Mouse (Mus musculus): Measurements from ENCODE around the gene Nol4l. TPM values are rescaled to one million over a fixed set of nuclear protein-coding genes. Genes with fewer than 3 reads are reported as not detected.

Gene Nol4l
- total and polyA plus RNA-seq, 3 experiments, result 3.5 to 4.4 (median 3.9) TPM

DNA sequence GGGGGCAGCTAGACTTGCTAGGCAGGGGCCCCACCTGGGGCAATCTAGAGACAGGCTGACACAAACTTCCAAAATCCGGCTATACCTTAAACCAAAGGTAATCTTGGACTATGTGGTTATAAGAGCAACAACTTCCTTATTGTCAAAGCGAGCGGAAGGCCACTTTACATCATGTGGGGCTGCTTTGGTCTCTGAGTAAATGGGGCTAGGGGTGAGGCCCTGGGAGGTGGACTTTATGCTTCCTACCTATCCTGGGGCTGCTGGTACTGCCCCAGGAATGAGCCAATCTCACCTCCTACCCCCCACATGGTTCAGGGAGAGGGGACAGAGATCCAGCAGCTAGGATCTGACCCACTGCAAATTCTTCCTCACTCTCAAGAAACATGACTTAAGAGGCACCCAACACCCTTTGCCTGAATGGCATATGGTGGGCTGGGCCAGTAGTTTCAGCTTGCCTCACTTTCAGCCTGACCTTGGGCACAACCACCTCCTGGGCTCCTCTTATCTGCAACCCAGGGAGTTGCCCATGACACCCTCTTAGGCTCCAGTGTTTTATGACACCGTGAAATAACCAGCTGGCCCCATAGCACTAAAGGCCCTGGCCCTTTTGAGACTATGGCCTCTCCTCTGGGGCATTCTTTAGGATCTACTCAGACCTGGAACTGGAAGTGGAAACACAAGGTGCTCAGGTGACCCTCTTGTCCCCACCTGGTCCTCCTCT is 104.5 kb downstream of the Nol4l start:
- TF ChIP-seq EP300 (IDR thresholded peaks at IDR 0.05; ENCODE audit: insufficient read depth, low read depth, low read length), result no peak
- no peak for TF ChIP-seq POLR2A (IDR thresholded peaks at IDR 0.05; ENCODE audit: insufficient read depth, low read depth, low read length)
- no peak for TF ChIP-seq CTCF (IDR thresholded peaks at IDR 0.05)
- no peak overlapping the region for H3K27ac ChIP-seq
- intact Hi-C loops (cut with DNase I), result no loop called here
- 87% methylated on average over 4 of the region's 4 CpGs for WGBS
- H3K36me3 ChIP-seq (ENCODE audit: control insufficient read depth, insufficient read depth, low read length), result no peaks in the 10 kb centered on the region
- H3K79me2 ChIP-seq (replicated peaks; ENCODE audit: control insufficient read depth, insufficient read depth, low read length), result no peaks in the 10 kb centered on the region
- peaks cover 13% of the 10 kb centered on the region for H3K4me1 ChIP-seq (ENCODE audit: control insufficient read depth, insufficient read depth, low read length)
- H3K27me3 ChIP-seq (ENCODE audit: control insufficient read depth, insufficient read depth, low read length), result no peaks in the 10 kb centered on the region
- H3K4me3 ChIP-seq, result no peak overlapping the region
- H3K9ac ChIP-seq (ENCODE audit: low read depth, low read length), result no peak overlapping the region
- DNase-seq, result no peak

DNA sequence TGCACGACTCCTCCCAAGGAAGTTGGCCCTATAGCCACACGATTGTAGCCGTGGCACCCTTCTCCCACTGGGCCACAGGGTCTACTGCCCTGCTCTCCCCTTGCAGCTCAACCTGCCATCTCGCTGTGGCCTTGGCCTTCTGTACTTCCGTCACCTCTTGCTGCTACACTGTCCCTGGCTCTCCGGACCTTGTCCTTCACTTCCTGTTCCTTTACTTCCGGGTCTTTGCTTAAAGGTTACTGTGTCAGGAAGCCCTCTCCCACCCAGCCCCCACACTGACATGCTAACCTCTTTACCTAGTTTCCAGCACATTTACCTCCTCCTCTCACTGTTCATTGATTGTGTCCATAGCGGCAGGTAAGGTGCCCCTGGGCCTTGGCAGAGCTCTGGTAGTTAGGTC is 105.2 kb downstream of the Nol4l start:
- no peaks in the 10 kb centered on the region for H3K27me3 ChIP-seq (ENCODE audit: control insufficient read depth, insufficient read depth, low read length)
- no peak for TF ChIP-seq POLR2A (IDR thresholded peaks at IDR 0.05; ENCODE audit: insufficient read depth, low read depth, low read length)
- TF ChIP-seq CTCF (IDR thresholded peaks at IDR 0.05), result no peak
- TF ChIP-seq EP300 (IDR thresholded peaks at IDR 0.05; ENCODE audit: insufficient read depth, low read depth, low read length), result no peak
- H3K4me3 ChIP-seq, result no peak overlapping the region
- H3K27ac ChIP-seq, result no peak overlapping the region
- H3K4me1 ChIP-seq (ENCODE audit: control insufficient read depth, insufficient read depth, low read length), result peaks cover 13% of the 10 kb centered on the region
- H3K79me2 ChIP-seq (replicated peaks; ENCODE audit: control insufficient read depth, insufficient read depth, low read length), result no peaks in the 10 kb centered on the region
- H3K36me3 ChIP-seq (ENCODE audit: control insufficient read depth, insufficient read depth, low read length), result no peaks in the 10 kb centered on the region
- H3K9ac ChIP-seq (ENCODE audit: low read depth, low read length), result no peak overlapping the region
- DNase-seq, result no peak
- intact Hi-C loops (cut with DNase I), result no loop called here
- WGBS, result 43% methylated on average over 8 of the region's 8 CpGs

- H3K27me3 ChIP-seq (ENCODE audit: control insufficient read depth, insufficient read depth, low read length), result no peaks in the 10 kb centered on the region
- intact Hi-C loops (cut with DNase I), result no loop called here
- TF ChIP-seq EP300 (IDR thresholded peaks at IDR 0.05; ENCODE audit: insufficient read depth, low read depth, low read length) (peak; percentile 28; the same call in 1 of the 2 replicates), POLR2A (IDR thresholded peaks at IDR 0.05; ENCODE audit: insufficient read depth, low read depth, low read length) (no peak), CTCF (IDR thresholded peaks at IDR 0.05) (no peak)
- no peak overlapping the region; the same call in 1 of the 2 replicates for H3K27ac ChIP-seq
- H3K36me3 ChIP-seq (ENCODE audit: control insufficient read depth, insufficient read depth, low read length), result no peaks in the 10 kb centered on the region
- 30% methylated on average over 3 of the region's 3 CpGs for WGBS
- H3K9ac ChIP-seq (ENCODE audit: low read depth, low read length), result no peak overlapping the region
- no peak overlapping the region for H3K4me3 ChIP-seq
- DNase-seq, result peak in 1 of 2 experiments; percentile 70
- no peaks in the 10 kb centered on the region for H3K79me2 ChIP-seq (replicated peaks; ENCODE audit: control insufficient read depth, insufficient read depth, low read length)
- H3K4me1 ChIP-seq (ENCODE audit: control insufficient read depth, insufficient read depth, low read length), result peaks cover 10% of the 10 kb centered on the region
Measured at GRCm38 (mm10) chr2:153423113-153423512, 106.7 kb downstream of the Nol4l start.

DNA sequence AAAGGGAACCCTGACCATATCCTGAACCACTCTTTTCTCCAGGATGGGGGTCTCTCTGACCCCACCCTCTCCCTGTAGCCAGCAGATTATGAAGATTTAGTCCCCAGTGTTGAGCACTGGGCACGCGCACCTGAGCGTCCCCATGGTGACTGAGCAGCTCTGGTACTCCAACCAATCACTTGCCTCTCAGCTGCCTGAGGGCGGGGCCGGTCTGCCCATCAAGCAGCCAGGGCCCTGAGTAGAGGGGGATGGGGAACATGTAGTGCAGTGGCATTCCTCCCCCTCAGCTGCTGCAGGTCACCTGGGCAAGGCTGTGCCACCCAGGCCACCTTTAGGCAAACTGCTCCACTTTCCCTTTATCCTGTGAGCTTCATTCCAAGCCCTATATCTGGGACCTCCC is 107.7 kb downstream of the Nol4l start:
- H3K79me2 ChIP-seq (replicated peaks; ENCODE audit: control insufficient read depth, insufficient read depth, low read length), result no peaks in the 10 kb centered on the region
- 86% methylated on average over 5 of the region's 5 CpGs for WGBS
- H3K4me1 ChIP-seq (ENCODE audit: control insufficient read depth, insufficient read depth, low read length), result peaks cover 10% of the 10 kb centered on the region
- intact Hi-C loops (cut with DNase I), result no loop called here
- H3K27me3 ChIP-seq (ENCODE audit: control insufficient read depth, insufficient read depth, low read length), result no peaks in the 10 kb centered on the region
- no peak overlapping the region for H3K9ac ChIP-seq (ENCODE audit: low read depth, low read length)
- H3K36me3 ChIP-seq (ENCODE audit: control insufficient read depth, insufficient read depth, low read length), result no peaks in the 10 kb centered on the region
- H3K27ac ChIP-seq, result no peak overlapping the region
- no peak for DNase-seq
- TF ChIP-seq CTCF (IDR thresholded peaks at IDR 0.05) (no peak), EP300 (IDR thresholded peaks at IDR 0.05; ENCODE audit: insufficient read depth, low read depth, low read length) (no peak), POLR2A (IDR thresholded peaks at IDR 0.05; ENCODE audit: insufficient read depth, low read depth, low read length) (no peak)
- H3K4me3 ChIP-seq, result no peak overlapping the region

DNA sequence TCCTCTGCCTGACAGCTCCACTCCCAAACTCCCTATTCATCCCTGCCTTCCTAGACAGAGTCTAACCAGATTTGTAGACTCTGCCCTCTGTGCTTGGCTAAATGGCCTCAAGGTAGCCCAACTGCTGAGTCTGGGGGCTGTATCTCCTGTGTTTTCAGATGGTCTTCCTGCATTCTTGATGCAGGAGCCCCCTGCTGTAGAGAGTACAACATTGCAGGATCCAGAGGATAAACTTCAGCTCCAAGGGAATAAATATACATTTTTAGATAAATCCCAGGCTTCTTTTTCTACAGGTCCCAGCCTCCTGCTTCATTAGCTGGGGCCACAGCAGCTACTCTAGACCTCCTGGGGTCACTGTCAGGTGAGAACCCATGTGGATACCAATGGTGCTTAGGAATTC is 108.5 kb downstream of the Nol4l start:
- H3K27me3 ChIP-seq (ENCODE audit: control insufficient read depth, insufficient read depth, low read length), result no peaks in the 10 kb centered on the region
- H3K4me3 ChIP-seq, result no peak overlapping the region
- H3K36me3 ChIP-seq (ENCODE audit: control insufficient read depth, insufficient read depth, low read length), result no peaks in the 10 kb centered on the region
- H3K4me1 ChIP-seq (ENCODE audit: control insufficient read depth, insufficient read depth, low read length), result peaks cover 10% of the 10 kb centered on the region
- no peaks in the 10 kb centered on the region for H3K79me2 ChIP-seq (replicated peaks; ENCODE audit: control insufficient read depth, insufficient read depth, low read length)
- no peak overlapping the region for H3K9ac ChIP-seq (ENCODE audit: low read depth, low read length)
- H3K27ac ChIP-seq, result no peak overlapping the region
- intact Hi-C loops (cut with DNase I), result no loop called here
- peak; percentile 62 for TF ChIP-seq CTCF (IDR thresholded peaks at IDR 0.05)
- no peak for TF ChIP-seq EP300 (IDR thresholded peaks at IDR 0.05; ENCODE audit: insufficient read depth, low read depth, low read length)
- no peak for DNase-seq

- Histone ChIP-seq H3K27me3 (ENCODE audit: control insufficient read depth, insufficient read depth, low read length) (no peaks in the 10 kb centered on the region), H3K4me3 (no peak overlapping the region), H3K4me1 (ENCODE audit: control insufficient read depth, insufficient read depth, low read length) (peaks cover 3% of the 10 kb centered on the region; the same call in 1 of the 2 replicates), H3K27ac (no peak overlapping the region), H3K79me2 (replicated peaks; ENCODE audit: control insufficient read depth, insufficient read depth, low read length) (no peaks in the 10 kb centered on the region), H3K9ac (ENCODE audit: low read depth, low read length) (no peak overlapping the region), H3K36me3 (ENCODE audit: control insufficient read depth, insufficient read depth, low read length) (no peaks in the 10 kb centered on the region)
- TF ChIP-seq EP300 (IDR thresholded peaks at IDR 0.05; ENCODE audit: insufficient read depth, low read depth, low read length) (no peak), POLR2A (IDR thresholded peaks at IDR 0.05; ENCODE audit: insufficient read depth, low read depth, low read length) (no peak), CTCF (IDR thresholded peaks at IDR 0.05) (no peak)
- no peak for DNase-seq
- 73% methylated on average over 1 of the region's 1 CpGs for WGBS
- intact Hi-C loops (cut with DNase I), result no loop called here
Measured at GRCm38 (mm10) chr2:153418381-153418780, 111.4 kb downstream of the Nol4l start.
